Mouse (Mus musculus) CD4-positive, CD25-positive, alpha-beta regulatory T cell, adult 2 months (primary cell): Measurements from ENCODE around the gene Helz.

Source experiments
- DNase-seq: peaks from one replicate; pipeline ENCODE4 v3.0.0-alpha.2; 2012; ENCODE audit warnings: low read depth, low spot score

The Helz gene

DNA sequence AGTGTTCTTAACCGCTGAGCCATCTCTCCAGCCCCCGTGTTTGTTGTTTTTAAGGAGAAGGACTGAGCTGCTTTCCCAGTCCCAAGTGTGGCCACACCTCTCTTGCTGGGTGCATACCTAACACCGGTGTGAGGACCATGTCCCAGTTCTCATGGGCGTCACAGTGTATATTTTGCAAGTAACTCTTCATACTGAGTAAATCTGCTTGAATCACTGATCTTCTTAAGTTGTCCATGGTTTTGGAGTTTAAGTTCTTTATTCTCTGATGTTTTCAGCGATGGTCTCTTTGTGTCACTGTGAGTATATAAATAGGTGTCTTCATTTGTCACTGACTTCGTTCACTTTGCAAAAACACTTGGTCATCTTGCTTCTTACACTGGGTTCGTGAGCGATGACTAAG, 126.9 kb downstream of the Helz start:
- DNase-seq = no peak

DNA sequence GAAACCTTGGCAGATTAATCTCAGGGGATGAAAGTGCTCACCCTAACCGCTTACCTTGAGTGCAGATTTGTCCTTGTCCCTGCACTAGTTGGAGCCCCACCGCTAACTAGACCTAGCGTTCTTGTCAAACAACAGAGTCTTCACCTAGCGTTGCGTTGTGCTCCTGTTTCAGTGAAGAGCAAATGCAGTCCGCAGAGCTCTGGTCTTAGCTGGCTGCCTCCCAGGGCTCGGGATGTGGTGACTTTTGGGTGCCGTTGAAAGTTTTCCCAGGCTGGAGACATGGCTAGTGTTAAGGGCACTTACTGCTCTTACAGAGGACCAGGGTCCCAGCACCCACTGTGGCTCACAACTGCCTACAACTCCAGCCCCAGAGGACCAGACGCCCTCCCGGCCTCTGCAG, 127.5 kb downstream of the Helz start:
- no peak for DNase-seq

DNA sequence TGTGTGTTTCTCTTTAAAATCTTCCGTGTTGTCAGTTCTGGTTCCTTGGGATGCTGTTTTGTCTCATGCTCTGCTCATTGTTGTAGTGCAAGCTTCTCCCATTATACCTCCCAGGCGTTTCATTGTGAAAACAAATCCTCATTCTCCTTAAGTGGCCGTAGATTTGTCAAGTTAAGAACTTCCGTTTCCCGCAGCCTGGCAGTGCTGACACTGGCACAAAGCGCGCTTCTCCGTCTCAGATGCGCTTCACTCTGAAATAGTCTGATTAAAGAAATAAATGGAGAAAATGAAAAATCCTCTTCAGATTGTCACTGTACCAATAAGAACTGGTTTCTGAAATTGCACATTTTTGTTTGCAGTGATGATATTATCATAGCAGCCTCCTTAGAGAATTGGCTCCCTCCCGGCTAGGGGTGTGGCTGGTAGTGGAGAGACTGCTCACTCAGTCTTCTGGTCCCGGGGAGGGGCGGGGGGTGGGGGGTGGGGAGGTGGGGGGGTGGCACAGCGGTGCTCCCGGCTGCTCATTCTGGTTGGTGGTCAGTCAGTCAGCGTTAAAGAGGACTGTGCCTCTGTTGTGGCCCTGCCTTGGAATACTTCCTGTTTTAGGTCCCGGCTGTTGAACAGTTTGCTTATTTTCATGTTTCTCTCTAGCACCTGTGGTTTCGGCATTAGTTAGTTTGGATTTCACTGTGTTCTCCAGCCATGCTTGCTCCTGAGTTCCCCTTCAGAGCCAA, 128.6 kb downstream of the Helz start:
- no peak for DNase-seq

DNA sequence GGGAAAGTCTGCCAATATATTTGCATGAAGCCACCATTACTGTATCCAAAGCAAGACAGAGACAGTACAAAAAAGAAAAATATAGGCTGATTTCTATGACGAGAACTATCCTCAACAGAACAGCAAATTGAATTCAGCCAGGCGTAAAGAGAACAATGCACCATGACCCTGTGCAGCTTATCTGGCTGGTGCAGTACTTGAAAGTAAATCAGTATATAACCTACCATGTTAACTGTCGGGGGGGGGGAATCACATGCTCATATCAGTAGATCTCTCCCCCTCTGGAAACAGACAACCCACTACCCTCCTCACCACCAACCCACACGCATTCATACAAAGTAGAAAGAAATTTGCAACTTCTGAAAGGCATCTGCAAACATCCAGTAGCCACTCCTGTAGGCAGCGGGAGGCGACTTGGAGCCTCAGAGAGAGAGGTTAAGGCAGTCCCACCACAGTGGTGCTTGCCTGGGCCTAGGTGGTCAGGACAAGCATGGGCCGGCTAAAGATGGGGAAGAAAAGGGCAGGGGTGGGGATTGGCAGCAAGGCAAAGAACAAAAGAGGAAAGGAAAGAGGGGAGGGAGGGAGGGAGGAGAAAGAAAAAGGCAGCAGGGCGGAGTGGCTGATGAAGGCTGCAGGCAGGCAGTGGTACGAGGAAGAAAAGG, 135.1 kb downstream of the Helz start:
- no peak for DNase-seq

DNA sequence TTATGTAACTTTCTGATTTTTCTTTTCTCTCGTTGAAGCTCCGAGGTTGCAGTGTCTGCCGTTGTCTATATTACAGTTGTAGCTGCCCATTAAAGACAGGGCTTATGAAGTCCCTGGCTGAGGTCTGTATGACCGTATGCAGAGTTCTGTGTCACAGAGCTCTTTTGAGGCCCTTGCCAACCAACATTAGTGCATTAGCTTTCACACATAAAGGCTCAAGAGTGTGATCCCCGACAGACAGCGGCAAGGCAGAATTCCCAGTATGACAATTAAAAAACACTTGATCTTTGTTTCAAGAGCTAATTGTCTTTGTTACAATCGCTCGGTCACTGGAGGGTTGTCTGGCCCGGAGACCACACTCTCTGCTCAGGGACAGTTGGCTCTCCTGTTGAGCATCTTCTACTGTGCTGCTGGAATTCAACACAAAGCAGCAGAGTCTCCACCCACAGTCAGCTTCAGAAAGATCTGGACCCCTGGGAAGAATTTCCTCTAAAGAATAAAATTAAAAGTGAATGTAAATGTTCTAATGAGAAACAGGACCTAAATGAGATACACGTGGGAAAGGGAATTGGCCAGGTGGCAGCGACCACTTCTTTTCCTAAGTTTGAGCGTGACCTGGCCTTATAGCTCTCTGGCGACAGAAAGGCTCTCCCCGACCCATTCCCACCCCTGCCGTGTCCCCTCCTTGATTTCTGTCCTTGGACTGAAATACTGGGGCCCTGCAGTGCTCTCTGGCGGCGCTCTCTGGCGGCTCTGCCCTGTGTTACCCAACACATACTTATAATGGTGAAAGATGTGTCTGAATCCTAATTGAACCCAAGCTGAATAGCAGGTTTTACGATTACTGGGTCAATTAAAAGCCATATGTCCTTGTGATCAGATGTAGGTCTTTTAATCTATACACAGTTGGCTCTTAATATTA, 136.1 kb downstream of the Helz start:
- no peak for DNase-seq

DNA sequence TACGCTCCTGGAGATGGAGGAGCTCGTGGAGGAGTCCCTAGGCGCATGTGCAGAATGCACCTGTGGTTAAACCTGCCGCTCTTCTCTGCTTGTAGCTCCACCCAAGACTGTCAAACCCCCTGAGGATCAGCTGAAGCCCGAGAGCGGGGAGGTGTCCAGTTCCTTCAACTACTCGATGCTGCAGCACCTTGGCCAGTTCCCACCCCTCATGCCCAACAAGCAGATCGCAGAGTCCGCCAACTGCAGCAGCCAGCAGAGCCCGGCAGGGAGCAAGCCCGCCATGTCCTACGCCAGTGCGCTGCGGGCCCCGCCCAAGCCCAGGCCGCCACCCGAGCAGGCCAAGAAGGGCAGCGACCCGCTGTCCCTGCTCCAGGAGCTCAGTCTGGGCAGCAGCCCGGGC, 138.6 kb downstream of the Helz start:
- DNase-seq = no peak

DNA sequence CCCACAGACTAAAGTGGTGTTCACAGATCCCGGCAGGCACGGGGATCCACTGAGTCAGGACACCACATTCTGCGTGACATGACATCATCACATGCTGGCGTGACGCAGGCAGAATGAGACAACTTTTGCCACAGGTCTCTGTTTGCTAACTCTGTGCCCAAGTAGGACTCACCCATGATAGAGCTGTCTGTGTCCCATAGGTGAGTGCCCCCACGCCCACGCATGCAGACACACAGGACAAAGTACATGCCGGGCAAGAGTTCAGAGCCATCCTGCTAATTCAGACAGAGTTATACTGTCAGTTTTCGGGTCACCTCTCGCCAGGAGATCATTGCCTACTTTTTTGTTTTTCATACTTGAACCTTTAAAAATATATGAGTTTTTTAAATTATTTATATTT, 140.8 kb downstream of the Helz start:
- no peak for DNase-seq

DNA sequence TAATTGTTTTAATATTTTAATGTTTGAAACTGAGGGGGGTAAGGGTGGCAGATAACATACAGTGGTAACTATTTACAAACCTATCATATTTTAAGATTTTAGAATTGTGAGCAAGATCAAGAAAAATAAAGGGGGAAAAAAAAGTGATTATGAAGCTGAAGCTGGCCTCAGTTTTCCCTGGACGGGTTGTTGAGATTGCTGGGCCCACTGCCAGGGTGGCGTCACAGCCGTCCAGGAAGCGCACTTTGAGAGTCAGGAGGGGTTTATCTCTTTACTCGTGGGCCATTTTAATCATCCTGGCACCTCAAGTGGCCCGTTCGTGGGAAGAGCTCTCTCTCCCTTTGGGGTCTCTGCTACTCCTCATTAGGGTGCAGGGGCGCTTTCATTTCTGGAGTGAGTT, 143.8 kb downstream of the Helz start:
- no peak for DNase-seq

DNA sequence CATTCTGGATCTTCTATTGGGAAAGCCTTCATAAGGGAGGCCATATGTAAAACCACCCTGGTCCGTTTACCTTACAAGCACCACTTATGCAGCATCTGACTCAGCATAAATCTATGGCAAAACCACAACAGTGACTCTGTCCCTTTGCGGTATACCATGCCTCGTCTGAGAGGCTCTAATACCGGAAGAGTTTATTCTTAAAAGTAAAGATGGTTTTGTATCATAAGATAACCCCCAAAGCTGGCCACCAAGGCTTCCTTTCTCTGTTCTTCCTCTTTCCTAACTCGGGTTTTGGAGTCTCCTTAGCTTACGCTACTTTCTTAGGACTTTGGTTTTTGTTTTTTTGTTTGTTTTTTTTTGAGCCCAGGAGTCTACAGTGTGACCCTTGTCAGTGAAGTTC, 145.6 kb downstream of the Helz start:
- peak; percentile 29 for DNase-seq

DNA sequence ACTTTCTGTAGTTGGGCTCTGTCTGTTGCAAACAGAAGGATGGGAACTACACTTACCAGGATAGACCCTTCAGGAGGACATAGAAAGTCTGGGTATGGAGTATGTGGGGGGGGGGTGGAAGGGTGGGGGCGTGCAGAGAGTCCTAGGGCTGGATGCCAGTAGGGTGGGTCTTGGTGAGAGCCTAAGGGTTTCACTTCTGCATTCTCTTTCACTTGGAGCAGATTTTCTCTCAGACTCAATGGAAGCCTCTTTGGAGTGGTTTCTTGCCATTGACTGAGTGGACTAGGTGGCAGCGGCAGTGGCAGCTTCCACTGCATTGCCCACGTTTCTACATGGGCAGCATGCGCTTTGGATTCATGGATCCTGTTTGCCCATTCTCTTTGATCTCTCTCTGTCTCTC, 152.2 kb downstream of the Helz start:
- DNase-seq = no peak

DNA sequence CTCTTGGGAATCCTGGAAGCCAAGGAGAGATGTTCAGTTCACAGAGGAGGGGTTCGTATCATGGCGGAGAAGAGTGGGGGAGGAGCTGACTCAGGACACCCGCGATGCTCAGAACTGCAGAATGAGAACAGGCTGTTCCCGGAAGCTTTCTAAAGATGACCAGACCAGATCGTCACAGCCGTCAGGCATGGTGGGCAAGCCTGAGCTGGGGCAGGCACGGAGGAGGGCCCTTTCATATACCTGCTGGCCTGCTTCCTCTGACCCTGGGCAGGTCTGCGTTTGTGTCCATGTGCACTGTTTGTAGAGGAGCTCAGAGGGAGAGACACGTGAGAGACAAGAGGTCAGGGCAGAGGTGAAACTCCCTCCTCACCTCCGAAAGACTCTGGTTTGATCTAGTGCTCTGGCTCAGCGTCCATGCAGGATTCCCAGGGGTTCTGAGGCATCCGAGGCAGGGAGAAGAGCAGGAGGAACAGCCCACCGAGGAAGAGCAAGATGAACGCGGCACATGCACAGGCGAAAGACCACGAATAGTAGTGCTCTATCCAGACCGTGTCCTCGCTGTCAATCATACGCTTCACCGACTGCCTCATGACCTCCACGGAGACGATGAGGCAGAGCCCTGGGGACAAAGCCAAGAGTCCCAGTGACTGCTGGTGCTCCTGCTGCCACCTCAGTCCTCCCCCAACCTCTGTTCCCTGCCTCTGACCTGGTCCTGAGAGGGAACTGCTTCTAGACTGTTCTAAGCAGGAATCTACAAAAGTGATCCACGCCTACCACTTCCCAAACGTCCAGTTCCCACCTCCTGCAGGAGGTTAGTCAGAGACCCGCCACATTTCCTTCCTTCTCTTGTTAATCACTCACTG, 155.8 kb downstream of the Helz start:
- DNase-seq = no peak

DNA sequence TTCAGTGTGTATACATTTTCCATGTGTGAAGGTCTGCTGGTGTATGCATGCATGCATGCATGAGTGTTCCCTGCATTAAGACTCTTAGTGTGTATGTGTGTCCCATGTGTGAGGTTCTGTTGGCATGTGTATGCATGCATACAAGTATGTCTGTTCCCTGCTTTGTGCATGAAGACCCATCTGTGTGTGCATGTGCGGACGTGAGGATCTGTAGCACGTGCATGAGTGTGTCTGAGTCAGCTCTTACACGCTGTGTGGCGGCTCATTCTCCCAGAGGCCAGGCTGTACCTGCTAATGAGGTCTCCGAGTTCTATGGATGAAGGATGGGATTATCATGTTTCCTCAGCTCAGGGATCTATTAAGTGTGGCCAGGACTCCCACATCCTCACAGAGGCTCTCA, 157.3 kb downstream of the Helz start:
- no peak for DNase-seq

DNA sequence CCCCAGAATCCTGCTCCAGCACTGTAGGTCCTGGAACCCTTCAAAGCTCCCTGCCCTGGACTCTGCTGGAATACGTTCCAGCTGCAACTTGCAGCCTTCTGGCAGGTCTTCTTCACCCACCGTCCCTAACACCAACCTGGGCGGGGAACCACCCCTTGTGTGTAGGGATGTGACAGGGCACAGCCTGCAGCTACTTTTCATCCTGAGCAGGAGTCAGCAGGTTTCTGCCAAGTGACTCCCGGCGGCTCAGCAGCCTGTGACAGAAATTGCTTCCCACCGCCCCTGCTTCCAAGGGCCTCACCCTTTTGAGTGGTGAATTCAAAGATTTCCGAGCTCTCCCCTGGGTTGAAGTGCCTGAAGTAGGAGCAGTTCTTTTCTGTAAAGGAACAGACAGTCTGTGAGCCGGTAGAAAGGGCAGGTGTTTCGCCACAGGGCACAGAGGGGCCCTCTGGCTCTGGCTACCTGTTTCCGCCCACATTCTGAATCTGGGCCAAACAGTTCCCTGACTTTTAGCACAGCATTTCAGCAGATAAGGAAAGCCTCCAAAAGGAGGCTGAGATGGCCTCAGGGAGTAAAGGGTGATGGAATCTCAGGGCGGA, 157.8 kb downstream of the Helz start:
- no peak for DNase-seq

DNA sequence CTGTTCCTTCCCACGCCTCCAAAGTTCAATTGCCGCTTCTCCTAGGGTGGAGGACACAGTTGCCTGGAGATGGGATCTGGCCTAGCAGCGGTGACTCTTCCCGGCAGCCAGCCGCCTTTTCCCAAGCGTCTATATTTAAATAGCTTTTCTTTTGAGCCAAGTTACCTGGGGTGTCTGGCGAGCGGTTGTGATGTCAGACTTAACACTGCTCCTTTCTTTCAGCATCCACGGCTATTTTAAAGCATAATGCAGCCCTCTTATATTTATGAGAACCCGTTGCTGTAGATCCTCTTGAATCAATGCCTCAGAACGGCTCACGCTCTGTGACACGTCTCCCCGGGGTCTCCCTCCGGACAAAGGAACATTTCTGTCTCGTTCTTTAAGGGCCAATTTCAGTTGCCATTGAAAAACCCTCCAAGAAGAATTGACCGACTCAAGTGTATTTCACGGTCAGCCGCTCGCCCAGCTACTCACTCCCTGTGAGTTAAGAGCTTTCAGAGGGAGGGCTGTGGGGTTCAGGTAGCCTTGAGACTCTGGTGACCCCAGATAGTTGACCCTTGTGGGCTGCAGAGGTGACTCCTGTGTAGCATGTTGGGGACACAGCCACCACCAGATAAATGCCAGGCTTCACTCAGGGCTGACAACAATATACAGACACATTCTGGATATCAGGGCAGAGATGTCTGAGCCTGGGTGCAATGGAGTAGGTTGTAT, 160.3 kb downstream of the Helz start:
- no peak for DNase-seq

DNA sequence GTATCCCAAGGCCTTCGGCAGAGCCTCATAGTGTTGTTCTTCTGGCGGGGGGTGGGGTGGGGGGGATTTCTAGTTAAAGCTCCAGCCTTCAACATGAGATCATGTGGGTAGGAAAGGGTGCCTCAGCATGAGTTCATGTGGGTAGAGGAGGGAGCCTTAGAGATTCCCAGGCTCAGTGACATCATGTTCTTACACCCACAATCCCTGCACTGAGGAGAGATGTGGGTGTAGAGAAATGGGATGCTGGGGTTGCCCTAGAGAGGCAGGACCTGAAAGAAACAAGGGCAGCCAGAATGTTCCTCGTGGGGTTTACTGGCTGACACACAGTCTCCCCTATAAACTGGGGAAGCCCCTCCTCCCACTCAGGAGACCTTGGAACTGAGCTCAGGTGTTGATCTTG, 162.6 kb downstream of the Helz start:
- DNase-seq = no peak

DNA sequence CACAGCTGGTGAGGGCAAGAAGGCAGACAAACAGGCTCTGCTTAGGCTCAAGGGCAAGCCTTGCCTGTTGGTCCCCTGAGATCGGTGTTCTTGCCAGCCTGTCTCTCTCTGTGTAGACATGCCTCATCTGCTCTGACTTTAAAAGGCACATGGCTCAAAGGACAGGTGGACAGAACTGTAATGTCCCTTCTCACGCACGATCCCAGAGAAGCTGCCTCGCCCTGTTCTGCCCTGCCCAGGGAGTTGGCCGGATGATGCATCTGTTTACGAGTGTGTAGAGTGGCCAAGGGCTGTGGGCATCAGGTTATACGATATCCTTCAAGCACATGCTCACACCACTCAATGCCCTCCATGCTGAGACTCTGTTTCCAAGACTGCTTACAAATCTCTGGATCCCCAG, 166.6 kb downstream of the Helz start:
- DNase-seq = no peak

DNA sequence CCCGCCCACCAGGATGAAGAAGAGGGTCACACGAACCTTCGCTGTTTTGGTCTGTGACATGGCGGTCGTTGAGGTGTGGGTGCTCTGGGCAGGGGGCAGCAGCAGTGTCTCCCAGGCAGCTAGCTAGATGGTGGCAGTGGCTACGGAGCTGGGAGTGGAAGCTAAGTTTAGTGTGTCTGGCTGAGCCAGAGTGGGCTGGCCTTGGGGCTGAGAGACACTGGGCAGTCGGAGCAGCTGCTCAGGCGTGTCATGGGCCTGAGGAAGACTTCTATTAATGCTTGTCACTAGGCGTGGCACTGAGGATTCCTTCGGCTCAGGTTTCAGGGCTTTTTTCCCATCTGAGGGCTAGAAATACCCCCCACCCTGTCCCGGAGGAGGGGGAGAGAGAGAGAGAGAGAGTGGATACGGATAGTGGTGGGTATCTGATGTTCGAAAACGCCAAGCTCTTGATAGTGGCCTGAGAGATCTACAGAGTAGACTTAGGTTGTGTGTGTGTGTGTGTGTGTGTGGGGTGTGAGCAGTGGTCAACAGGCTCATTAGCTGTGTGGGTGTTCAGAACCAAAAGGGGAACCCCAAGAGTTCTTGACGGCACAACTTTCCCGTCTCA, 168.7 kb downstream of the Helz start, which contains the start of gene Cacng1:
Gene Cacng1, minus strand, starts transcription at position 191 of the 607 bp plus-strand sequence.
- no peak for DNase-seq

DNA sequence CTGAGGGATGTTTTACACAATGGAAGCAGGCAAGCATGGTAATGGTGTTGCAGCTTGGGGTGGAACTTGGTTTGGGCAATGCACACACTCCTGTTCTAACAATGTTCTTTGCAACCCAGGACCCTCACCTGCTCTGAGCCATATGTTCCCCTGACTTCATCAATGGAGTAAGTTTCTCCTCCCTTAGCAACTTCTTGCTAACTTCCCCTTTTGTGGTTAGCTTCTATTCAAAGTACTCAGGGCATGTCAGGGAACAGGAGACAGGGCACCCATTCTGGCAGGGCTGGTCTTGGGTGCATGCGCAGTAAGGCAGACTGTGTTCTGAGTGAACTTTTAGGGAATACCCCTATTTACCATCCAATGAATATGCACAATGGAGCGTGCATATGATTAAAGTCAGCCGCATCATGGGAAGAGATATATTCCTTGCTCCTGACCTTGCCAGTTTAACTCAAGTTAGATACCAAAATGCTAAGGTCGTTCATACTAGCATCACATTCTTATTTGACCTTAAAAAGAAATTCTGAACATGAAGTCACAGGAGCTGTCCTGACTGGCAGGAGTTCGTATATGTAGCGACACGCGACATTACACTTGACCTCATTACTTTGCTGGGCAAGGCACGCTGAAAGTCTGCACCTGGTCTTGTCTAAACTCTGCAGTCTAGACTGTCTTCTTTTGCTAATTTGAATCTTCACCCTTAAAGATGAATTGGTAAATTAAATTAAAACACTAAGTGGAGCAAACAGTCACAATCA, 172.7 kb downstream of the Helz start:
- DNase-seq = no peak

DNA sequence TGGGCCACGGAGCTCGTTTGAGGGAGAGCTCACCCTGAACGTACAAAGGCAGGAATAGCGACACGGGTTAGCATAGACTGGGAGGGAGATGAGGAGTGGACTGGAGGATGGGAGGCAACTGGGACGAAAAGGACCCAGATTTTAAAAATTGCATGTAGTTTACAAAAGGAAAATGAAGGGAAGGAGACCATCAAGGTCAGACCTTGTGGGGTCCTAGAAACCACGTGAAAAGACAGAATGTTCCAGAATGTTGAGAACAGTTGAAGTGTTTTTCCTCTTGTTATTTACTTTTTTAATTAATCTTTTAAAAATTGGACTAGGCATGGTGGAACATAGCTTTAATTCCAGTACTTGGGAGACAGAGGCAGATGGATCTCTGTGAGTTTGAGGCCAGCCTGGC, 173.3 kb downstream of the Helz start:
- DNase-seq = no peak
